Mouse (Mus musculus) forebrain, embryonic 10.5 days (tissue): Measurements from ENCODE around the gene Sh3bp4. TPM values are rescaled to one million over a fixed set of nuclear protein-coding genes. Genes with fewer than 3 reads are reported as not detected.
A peak's percentile ranks its signal among the peaks of the same experiment; 100 is the strongest.

Experiments
- DNase-seq: peaks from one replicate; pipeline ENCODE4 v3.0.0-alpha.2; 2017; ENCODE audit warnings: low spot score; ENCODE audit errors: extremely low spot score
- H3K27ac ChIP-seq: fragments of 300-500 bp; sonication (generic); 2 replicates; pipeline ENCODE4 v1.5.1; 2016; ENCODE audit warnings: mild to moderate bottlenecking
- H3K27me3 ChIP-seq: fragments of 300-500 bp; sonication (generic); 2 replicates; pipeline ENCODE4 v1.6.1; 2016; ENCODE audit warnings: mild to moderate bottlenecking; ENCODE audit not compliant: poor library complexity, severe bottlenecking
- H3K36me3 ChIP-seq: fragments of 300-500 bp; sonication (generic); replicated peaks from 2 replicates; pipeline ENCODE4 v1.6.1; 2016; ENCODE audit warnings: mild to moderate bottlenecking, moderate library complexity
- H3K4me1 ChIP-seq: fragments of 300-500 bp; sonication (generic); 2 replicates; pipeline ENCODE4 v1.6.1; 2016
- H3K4me3 ChIP-seq: fragments of 300-500 bp; sonication (generic); 2 replicates; pipeline ENCODE4 v1.5.1; 2016; ENCODE audit warnings: mild to moderate bottlenecking, moderate library complexity
- H3K9me3 ChIP-seq: fragments of 300-500 bp; sonication (generic); 2 replicates; pipeline ENCODE4 v1.6.1; 2016; ENCODE audit warnings: mild to moderate bottlenecking, moderate library complexity
- WGBS: fragments of 180-500 bp; shearing (Covaris S2); methylation state at CpG from one replicate; pipeline ENCODE4 v1.1.7; 2016; 5-methylcytosine and 5-hydroxymethylcytosine counted together
- polyA plus RNA-seq: library from polyadenylated mRNA; unstranded; fragments of >200 nt; fragmentation: Nextera tagmentation; extraction: Ambion mirVana; gene quantifications from 2 replicates; pipeline ENCODE4 v1.2.1, GENCODE M21; 2016

Sh3bp4 gene
- 27.7 and 28.7 TPM in 2 replicates for polyA plus RNA-seq

- H3K36me3 ChIP-seq, result peaks cover 4% of the 10 kb centered on the region; the same call in 1 of the 2 replicates
- peaks cover 61% of the 10 kb centered on the region for H3K4me1 ChIP-seq
- peak within 1 kb of the TSS; percentile 93 for H3K4me3 ChIP-seq
- peak within 1 kb of the TSS; percentile 96 for H3K27ac ChIP-seq
- DNase-seq, result peak; percentile 99
- WGBS, result under 1% methylated on average over 63 of the region's 63 CpGs
- no peaks in the 10 kb centered on the region for H3K27me3 ChIP-seq
- no peaks in the 10 kb centered on the region for H3K9me3 ChIP-seq
These were observed at the start of gene Sh3bp4 for GRCm38 (mm10) chr1:89070103-89070700. Gene Sh3bp4, plus strand, starts transcription at chr1:89070415.

GRCm38 (mm10) chr1:89022997-89023396 is 47.2 kb upstream of the Sh3bp4 start:
- Histone ChIP-seq H3K9me3 (no peaks in the 10 kb centered on the region), H3K4me3 (no peak overlapping the region), H3K27ac (no peak overlapping the region), H3K27me3 (no peaks in the 10 kb centered on the region), H3K4me1 (peaks cover 10% of the 10 kb centered on the region; the same call in 1 of the 2 replicates), H3K36me3 (no peaks in the 10 kb centered on the region)
- 78% methylated on average over 7 of the region's 7 CpGs for WGBS
- DNase-seq, result no peak

GRCm38 (mm10) chr1:89024696-89025612 is 45.3 kb upstream of the Sh3bp4 start:
- no peak overlapping the region for H3K4me3 ChIP-seq
- DNase-seq, result no peak
- H3K36me3 ChIP-seq, result no peaks in the 10 kb centered on the region
- 81% methylated on average over 9 of the region's 9 CpGs for WGBS
- no peaks in the 10 kb centered on the region for H3K9me3 ChIP-seq
- H3K27me3 ChIP-seq, result no peaks in the 10 kb centered on the region
- H3K4me1 ChIP-seq, result peaks cover 10% of the 10 kb centered on the region; the same call in 1 of the 2 replicates
- no peak overlapping the region for H3K27ac ChIP-seq

- no peak for DNase-seq
- H3K4me1 ChIP-seq, result peaks cover 10% of the 10 kb centered on the region; the same call in 1 of the 2 replicates
- no peaks in the 10 kb centered on the region for H3K27me3 ChIP-seq
- H3K4me3 ChIP-seq, result no peak overlapping the region
- H3K27ac ChIP-seq, result no peak overlapping the region
- H3K36me3 ChIP-seq, result no peaks in the 10 kb centered on the region
- H3K9me3 ChIP-seq, result no peaks in the 10 kb centered on the region
- WGBS, result 84% methylated on average over 1 of the region's 1 CpGs
These were observed 44.2 kb upstream of the Sh3bp4 start for GRCm38 (mm10) chr1:89026040-89026439.

GRCm38 (mm10) chr1:89029136-89029927 is 40.9 kb upstream of the Sh3bp4 start:
- 82% methylated on average over 11 of the region's 11 CpGs for WGBS
- Histone ChIP-seq H3K27ac (no peak overlapping the region), H3K4me1 (peaks cover 15% of the 10 kb centered on the region; the same call in 1 of the 2 replicates), H3K4me3 (no peak overlapping the region), H3K36me3 (no peaks in the 10 kb centered on the region), H3K27me3 (no peaks in the 10 kb centered on the region), H3K9me3 (no peaks in the 10 kb centered on the region)
- no peak for DNase-seq

DNA sequence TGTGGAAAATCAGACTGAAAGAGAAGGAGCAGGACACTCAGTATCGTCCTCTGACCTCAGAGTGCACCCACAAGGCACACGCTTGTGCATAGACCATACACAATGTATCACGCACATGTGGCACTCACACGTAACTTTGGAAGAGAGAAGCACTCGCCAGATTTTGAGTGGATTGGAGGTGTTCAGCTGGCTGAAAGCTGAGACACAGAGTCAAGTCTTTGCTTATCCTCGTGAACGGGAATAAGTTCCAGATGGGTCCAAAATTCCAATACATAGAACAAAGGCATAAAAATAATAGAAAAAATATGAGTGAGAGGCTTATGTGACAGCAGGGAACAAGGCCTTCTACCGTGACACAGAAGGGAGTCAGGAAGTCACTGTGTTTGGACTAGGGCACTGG is 36.6 kb upstream of the Sh3bp4 start:
- no peaks in the 10 kb centered on the region for H3K36me3 ChIP-seq
- no peak overlapping the region for H3K27ac ChIP-seq

DNA sequence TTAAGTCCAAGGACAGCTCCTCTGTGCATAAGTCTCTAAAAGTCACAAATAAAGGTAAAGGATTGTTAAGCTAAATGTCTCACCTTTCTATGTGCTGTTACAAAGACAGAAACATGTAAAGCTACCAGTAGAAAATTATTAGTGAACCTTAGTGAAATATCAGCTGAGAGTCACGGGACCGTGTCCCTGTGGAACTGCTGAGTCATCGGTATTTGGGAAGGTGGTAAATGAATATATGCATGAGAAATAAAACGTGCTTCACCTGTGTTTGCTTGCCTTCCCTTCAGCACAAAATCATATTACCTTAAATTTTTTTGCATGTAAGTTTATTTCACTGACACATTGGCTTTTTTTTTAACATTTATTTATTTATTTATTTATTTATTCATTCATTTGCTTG is 36.2 kb upstream of the Sh3bp4 start:
- Histone ChIP-seq H3K4me1 (peaks cover 5% of the 10 kb centered on the region; the same call in 1 of the 2 replicates), H3K9me3 (no peaks in the 10 kb centered on the region), H3K27me3 (no peaks in the 10 kb centered on the region), H3K27ac (no peak overlapping the region), H3K36me3 (no peaks in the 10 kb centered on the region), H3K4me3 (no peak overlapping the region)
- 84% methylated on average over 4 of the region's 4 CpGs for WGBS
- no peak for DNase-seq

More for the DNA sequence above, 36.6 kb upstream of the Sh3bp4 start:
- Histone ChIP-seq H3K27me3 (no peaks in the 10 kb centered on the region), H3K4me3 (no peak overlapping the region), H3K9me3 (no peaks in the 10 kb centered on the region), H3K4me1 (0 out of 2 replicates have a peak, but pooled peaks cover 5% of the 10 kb centered on the region)
- 73% methylated on average over 8 of the region's 8 CpGs for WGBS
- DNase-seq, result no peak

- Histone ChIP-seq H3K4me3 (no peak overlapping the region), H3K27ac (no peak overlapping the region), H3K27me3 (no peaks in the 10 kb centered on the region), H3K9me3 (no peaks in the 10 kb centered on the region), H3K36me3 (no peaks in the 10 kb centered on the region), H3K4me1 (peaks cover 10% of the 10 kb centered on the region)
- 77% methylated on average over 5 of the region's 5 CpGs for WGBS
- no peak for DNase-seq
These were observed 35.1 kb upstream of the Sh3bp4 start for GRCm38 (mm10) chr1:89035115-89035514.

GRCm38 (mm10) chr1:89039836-89040235 is 30.4 kb upstream of the Sh3bp4 start:
- no peaks in the 10 kb centered on the region for H3K9me3 ChIP-seq
- DNase-seq, result no peak
- H3K27me3 ChIP-seq, result no peaks in the 10 kb centered on the region
- peaks cover 5% of the 10 kb centered on the region for H3K4me1 ChIP-seq
- no peaks in the 10 kb centered on the region for H3K36me3 ChIP-seq
- no peak overlapping the region for H3K4me3 ChIP-seq
- 83% methylated on average over 2 of the region's 2 CpGs for WGBS
- no peak overlapping the region for H3K27ac ChIP-seq

DNA sequence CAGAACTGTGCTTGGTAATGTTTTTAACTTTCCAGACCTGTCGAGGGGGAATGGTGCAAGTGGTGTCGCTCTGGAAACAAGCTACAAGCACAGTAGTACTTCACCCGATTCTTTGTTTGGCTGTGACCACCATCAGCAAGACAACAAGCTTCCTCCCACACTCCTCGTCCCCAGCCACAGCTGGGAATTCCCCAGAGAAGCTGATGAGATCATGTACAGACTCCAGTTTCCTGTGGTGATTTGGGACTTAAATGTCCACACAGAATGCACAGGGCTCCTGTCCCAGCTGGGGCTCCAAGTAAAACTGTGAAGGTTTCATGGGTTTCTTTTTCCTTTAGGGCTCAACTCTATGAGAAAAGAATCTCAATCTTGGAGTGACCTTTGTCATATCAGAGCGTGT is 28.9 kb upstream of the Sh3bp4 start:
- Histone ChIP-seq H3K4me1 (peaks cover 9% of the 10 kb centered on the region), H3K4me3 (no peak overlapping the region), H3K27me3 (no peaks in the 10 kb centered on the region), H3K9me3 (no peaks in the 10 kb centered on the region), H3K36me3 (no peaks in the 10 kb centered on the region), H3K27ac (no peak overlapping the region)
- 80% methylated on average over 5 of the region's 5 CpGs for WGBS
- DNase-seq, result no peak

GRCm38 (mm10) chr1:89042081-89042480 is 28.1 kb upstream of the Sh3bp4 start:
- Histone ChIP-seq H3K27ac (no peak overlapping the region), H3K4me3 (no peak overlapping the region), H3K27me3 (no peaks in the 10 kb centered on the region), H3K4me1 (peaks cover 10% of the 10 kb centered on the region), H3K9me3 (no peaks in the 10 kb centered on the region), H3K36me3 (no peaks in the 10 kb centered on the region)
- WGBS, result 93% methylated on average over 4 of the region's 4 CpGs
- no peak for DNase-seq

- no peaks in the 10 kb centered on the region for H3K9me3 ChIP-seq
- no peak overlapping the region for H3K4me3 ChIP-seq
- H3K4me1 ChIP-seq, result peaks cover 10% of the 10 kb centered on the region
- no peak for DNase-seq
- no peaks in the 10 kb centered on the region for H3K27me3 ChIP-seq
- H3K36me3 ChIP-seq, result no peaks in the 10 kb centered on the region
- no peak overlapping the region for H3K27ac ChIP-seq
- WGBS, result 90% methylated on average over 10 of the region's 10 CpGs
These were observed 27.3 kb upstream of the Sh3bp4 start for GRCm38 (mm10) chr1:89042956-89043355.
